Mouse (Mus musculus) megakaryocyte, embryonic 14.5 days (primary cell): ENCODE measurements around the gene Ell. TPM values are rescaled to one million over a fixed set of nuclear protein-coding genes. Genes with fewer than 3 reads are reported as not detected.
"Not testable (repeated sequence)": the region's sequence is repeated elsewhere in the genome, so short reads cannot be mapped to it uniquely, and the experiment has no call there.

Experiments used
- H3K27me3 ChIP-seq: replicated peaks from 2 replicates; pipeline ENCODE3; 2012; ENCODE audit warnings: inconsistent platforms
- H3K36me3 ChIP-seq: replicated peaks from 2 replicates; pipeline ENCODE3; 2012; ENCODE audit warnings: low read length, inconsistent platforms, mixed read lengths
- H3K4me1 ChIP-seq: 2 replicates; pipeline ENCODE4 v1.6.1; 2012; ENCODE audit warnings: inconsistent platforms
- H3K4me3 ChIP-seq: replicated peaks from 2 replicates; pipeline ENCODE3; 2012; ENCODE audit warnings: moderate library complexity, mild to moderate bottlenecking, inconsistent platforms
- H3K9me3 ChIP-seq: 2 replicates; pipeline ENCODE4 v1.6.1; 2012; ENCODE audit warnings: inconsistent platforms
- FLI1 ChIP-seq: IDR thresholded peaks from 2 replicates; pipeline ENCODE4 v1.6.1; 2012; ENCODE audit warnings: low read length, inconsistent platforms, mixed read lengths
- GATA1 ChIP-seq: IDR thresholded peaks from 3 replicates; pipeline ENCODE4 v1.6.1; 2012; ENCODE audit warnings: mixed read lengths, low read length, inconsistent platforms, borderline replicate concordance
- polyA plus RNA-seq: library from polyadenylated mRNA; stranded (reverse); fragments of >175 nt; gene quantifications from 2 replicates; pipeline ENCODE4 v1.2.3, GENCODE M21; 2012; ENCODE audit warnings: low replicate concordance; ENCODE audit not compliant: insufficient read depth

Ell gene
- polyA plus RNA-seq, 1 experiment, result 58.8 TPM

GRCm38 (mm10) chr8:70507027-70507393 is 32.2 kb upstream of the Ell start:
- Histone ChIP-seq H3K4me1 (peaks cover 79% of the 10 kb centered on the region), H3K27me3 (peaks cover 6% of the 10 kb centered on the region), H3K36me3 (peaks cover 46% of the 10 kb centered on the region), H3K9me3 (no peaks in the 10 kb centered on the region), H3K4me3 (peak overlapping the region; percentile 95)
- TF ChIP-seq GATA1, result no peak
- no peak for TF ChIP-seq FLI1

DNA sequence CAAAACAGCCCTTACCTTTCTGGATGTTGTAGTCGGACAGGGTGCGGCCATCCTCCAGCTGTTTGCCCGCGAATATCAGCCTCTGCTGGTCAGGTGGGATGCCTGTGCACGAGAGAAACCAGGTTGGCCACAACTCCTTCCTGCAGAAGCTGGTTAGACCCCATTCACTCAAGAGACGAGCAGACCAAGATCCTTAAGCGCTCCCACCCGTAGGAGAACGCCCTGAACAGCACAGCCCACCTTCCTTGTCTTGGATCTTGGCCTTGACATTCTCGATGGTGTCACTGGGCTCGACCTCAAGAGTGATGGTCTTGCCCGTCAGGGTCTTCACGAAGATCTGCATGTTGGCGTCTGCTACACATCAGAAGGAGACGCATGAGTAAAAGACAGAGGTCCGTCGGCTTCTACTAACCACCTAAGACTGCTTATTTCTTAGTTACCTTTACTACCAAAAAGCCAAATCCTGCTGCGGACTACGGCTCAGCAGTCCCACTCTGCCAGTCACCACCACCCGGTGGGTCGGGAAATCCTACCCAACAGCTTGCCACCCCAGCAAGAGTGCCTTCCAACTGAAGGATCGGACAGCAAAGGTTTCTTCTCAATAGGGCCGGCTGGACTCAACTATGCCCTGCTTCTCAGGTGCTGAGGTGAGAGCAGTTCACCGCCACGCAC is 29.8 kb upstream of the Ell start:
- H3K9me3 ChIP-seq, result no peaks in the 10 kb centered on the region
- H3K27me3 ChIP-seq, result no peaks in the 10 kb centered on the region
- peaks cover 55% of the 10 kb centered on the region for H3K36me3 ChIP-seq
- TF ChIP-seq GATA1, result no peak
- no peak for TF ChIP-seq FLI1
- peaks cover 82% of the 10 kb centered on the region for H3K4me1 ChIP-seq
- H3K4me3 ChIP-seq, result peak overlapping the region; percentile 97

- peaks cover 56% of the 10 kb centered on the region for H3K36me3 ChIP-seq
- H3K27me3 ChIP-seq, result no peaks in the 10 kb centered on the region
- H3K4me1 ChIP-seq, result peaks cover 80% of the 10 kb centered on the region
These were observed 28.9 kb upstream of the Ell start, which contains the start of gene Uba52 for GRCm38 (mm10) chr8:70510228-70510915. Gene Uba52, minus strand, starts transcription at chr8:70510801.

DNA sequence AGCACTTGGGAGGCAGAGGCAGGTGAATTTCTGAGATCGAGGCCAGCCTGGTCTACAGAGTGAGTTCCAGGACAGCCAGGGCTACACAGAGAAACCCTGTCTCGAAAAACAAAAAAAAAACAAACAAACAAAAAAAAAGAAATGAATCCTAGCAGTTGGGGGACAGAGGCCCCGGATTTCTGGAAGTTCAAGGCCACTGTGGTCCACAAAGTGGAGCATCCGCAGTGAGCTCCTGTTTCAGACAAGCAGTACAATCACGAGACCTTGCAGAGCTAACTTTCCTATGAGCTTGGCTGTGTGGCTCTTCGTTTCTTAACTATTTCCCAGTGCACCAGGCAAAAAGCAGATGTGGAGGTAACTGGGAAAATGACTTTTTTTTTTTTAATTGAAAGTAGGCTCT is 28.1 kb upstream of the Ell start:
- H3K4me3 ChIP-seq, result peak overlapping the region; percentile 87
- H3K9me3 ChIP-seq, H3K27me3 ChIP-seq: not testable (repeated sequence)
- H3K4me1 ChIP-seq, result peaks cover 74% of the 10 kb centered on the region
- peaks cover 64% of the 10 kb centered on the region for H3K36me3 ChIP-seq

More at GRCm38 (mm10) chr8:70510228-70510915, 28.9 kb upstream of the Ell start, which contains the start of gene Uba52:
- peak within 1 kb of the TSS; percentile 97 for H3K4me3 ChIP-seq
- TF ChIP-seq GATA1 (no peak), FLI1 (no peak)
- H3K9me3 ChIP-seq, result no peaks in the 10 kb centered on the region

DNA sequence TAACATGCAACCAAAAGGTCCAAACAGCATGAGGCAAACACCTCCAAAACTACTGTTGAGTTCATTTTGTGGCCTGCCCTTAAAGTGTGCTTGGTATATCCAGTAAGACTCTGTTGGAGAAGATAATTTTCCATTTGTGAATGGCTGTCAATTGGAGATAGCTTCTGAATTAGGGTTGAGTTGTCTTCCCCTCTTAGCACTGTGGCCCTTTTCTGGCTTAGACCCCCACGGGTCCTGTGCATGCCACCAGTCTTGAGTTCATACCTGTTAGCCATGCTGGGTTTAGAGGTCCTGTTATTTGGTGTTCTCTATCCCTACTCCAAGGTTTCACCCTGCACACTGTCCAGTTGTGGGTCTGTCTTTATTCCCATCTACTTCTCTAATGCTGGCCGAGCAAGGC is 27.5 kb upstream of the Ell start:
- H3K9me3 ChIP-seq, result no peaks in the 10 kb centered on the region
- peaks cover 70% of the 10 kb centered on the region for H3K36me3 ChIP-seq
- H3K4me3 ChIP-seq, result peak overlapping the region; percentile 83
- peaks cover 75% of the 10 kb centered on the region for H3K4me1 ChIP-seq
- TF ChIP-seq FLI1 (no peak), GATA1 (no peak)
- H3K27me3 ChIP-seq, result no peaks in the 10 kb centered on the region

GRCm38 (mm10) chr8:70512253-70512903 is 26.9 kb upstream of the Ell start:
- Histone ChIP-seq H3K4me1 (peaks cover 69% of the 10 kb centered on the region), H3K27me3 (no peaks in the 10 kb centered on the region), H3K4me3 (peak overlapping the region; percentile 78), H3K9me3 (no peaks in the 10 kb centered on the region), H3K36me3 (peaks cover 71% of the 10 kb centered on the region)
- TF ChIP-seq FLI1, result no peak
- TF ChIP-seq GATA1, result no peak

DNA sequence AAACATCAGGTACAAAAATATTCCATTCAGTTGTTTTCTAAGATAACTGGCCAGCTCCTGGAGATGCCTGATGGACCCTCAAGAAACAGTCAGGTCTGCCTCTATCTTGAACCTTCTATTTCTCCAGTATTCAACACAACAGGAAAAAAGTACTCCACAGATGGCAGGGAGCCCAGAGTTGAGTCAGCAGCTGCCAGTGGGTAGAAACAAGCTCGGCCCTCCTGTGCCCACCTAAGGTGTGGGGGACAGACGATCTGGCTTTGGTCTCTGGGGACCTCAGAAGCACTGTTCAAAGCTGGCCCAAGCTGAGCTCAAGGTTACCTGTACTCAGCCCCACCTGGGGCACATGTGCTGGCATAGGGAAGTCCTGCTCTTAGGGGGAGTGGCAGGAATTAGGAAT is 25.8 kb upstream of the Ell start:
- H3K4me1 ChIP-seq, result peaks cover 62% of the 10 kb centered on the region
- TF ChIP-seq GATA1 (no peak), FLI1 (no peak)
- H3K9me3 ChIP-seq, result no peaks in the 10 kb centered on the region
- no peak overlapping the region for H3K4me3 ChIP-seq
- H3K27me3 ChIP-seq, result no peaks in the 10 kb centered on the region
- peaks cover 72% of the 10 kb centered on the region for H3K36me3 ChIP-seq

DNA sequence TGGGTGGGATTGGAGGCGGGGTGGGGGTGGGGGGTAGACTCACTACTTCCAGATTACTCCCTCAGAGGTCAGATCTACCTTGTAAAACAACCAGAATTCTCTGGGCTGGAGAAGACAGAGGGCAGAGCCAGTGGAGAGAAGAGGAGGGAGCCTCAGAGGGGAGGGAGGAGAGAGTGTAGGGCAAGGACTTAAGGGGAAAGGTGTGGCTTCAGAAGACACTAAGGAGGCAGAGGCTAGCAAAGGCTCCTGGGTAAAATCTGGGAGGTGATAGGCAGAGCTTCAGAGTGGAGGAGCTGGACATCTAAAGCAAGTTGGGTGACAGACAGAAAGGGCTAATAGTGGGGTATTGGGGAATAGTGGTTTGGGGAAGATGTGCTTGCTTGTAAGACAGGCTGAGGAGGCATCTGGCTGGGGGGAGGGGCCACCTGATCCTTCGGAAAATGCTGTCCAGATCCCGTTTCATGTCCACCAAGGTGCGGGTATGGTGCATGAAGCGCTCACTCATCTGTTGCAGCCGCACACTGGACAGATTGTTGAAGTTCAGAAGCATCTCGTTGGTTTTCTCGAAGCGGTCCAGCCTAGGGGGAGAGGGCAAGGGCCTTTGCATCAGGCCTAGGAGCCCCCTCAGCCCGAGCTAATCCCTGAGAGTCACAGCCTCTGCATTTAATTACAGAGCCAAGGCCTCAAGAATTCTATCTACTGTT is 21.2 kb upstream of the Ell start:
- Histone ChIP-seq H3K9me3 (no peaks in the 10 kb centered on the region), H3K4me1 (peaks cover 57% of the 10 kb centered on the region), H3K27me3 (no peaks in the 10 kb centered on the region), H3K36me3 (peaks cover 74% of the 10 kb centered on the region), H3K4me3 (no peak overlapping the region)
- TF ChIP-seq FLI1 (no peak), GATA1 (no peak)

GRCm38 (mm10) chr8:70519043-70519442 is 20.2 kb upstream of the Ell start:
- Histone ChIP-seq H3K36me3 (peaks cover 64% of the 10 kb centered on the region), H3K4me1 (peaks cover 55% of the 10 kb centered on the region), H3K27me3 (no peaks in the 10 kb centered on the region), H3K9me3 (no peaks in the 10 kb centered on the region), H3K4me3 (no peak overlapping the region)
- TF ChIP-seq FLI1 (no peak), GATA1 (no peak)
